Mouse (Mus musculus) megakaryocyte-erythroid progenitor cell, adult 5 weeks (primary cell): ENCODE data around the gene Hist1h3g. TPM values are rescaled to one million over a fixed set of nuclear protein-coding genes. Genes with fewer than 3 reads are reported as not detected.

Experiments
- polyA plus RNA-seq: library from polyadenylated mRNA; stranded (reverse); fragments of >175 nt; gene quantifications from 2 replicates; pipeline ENCODE4 v1.2.3, GENCODE M21; 2012

Hist1h3g gene
- polyA plus RNA-seq, 1 experiment, result 19.0 TPM

Other genes starting within 250 kb of the Hist1h3g start
- 0.45 and 1.00 TPM in 2 replicates for gene Zfp322a, start 166.2 kb upstream of the Hist1h3g start, polyA plus RNA-seq
- 10.5 and 13.8 TPM in 2 replicates for gene Abt1, start 111.6 kb upstream of the Hist1h3g start, polyA plus RNA-seq
- gene Btn1a1, start 69.5 kb upstream of the Hist1h3g start, polyA plus RNA-seq, result not detected in 2 replicates
- not detected in 2 replicates for gene Btn2a2, start 46.6 kb upstream of the Hist1h3g start, polyA plus RNA-seq
- 33.5 and 38.6 TPM in 2 replicates for gene Hist1h4h, start 4.4 kb upstream of the Hist1h3g start, polyA plus RNA-seq
- 81.4 and 86.9 TPM in 2 replicates for gene Hist1h2af, start 1.5 kb upstream of the Hist1h3g start, polyA plus RNA-seq
- 2.5 and 3.3 TPM in 2 replicates for gene Hist1h2bh, start 8.0 kb downstream of the Hist1h3g start, polyA plus RNA-seq
- 5.5 and 6.8 TPM in 2 replicates for gene Hist1h3f, start 8.6 kb downstream of the Hist1h3g start, polyA plus RNA-seq
- 13.2 and 18.3 TPM in 2 replicates for gene Hist1h4f, start 16.2 kb downstream of the Hist1h3g start, polyA plus RNA-seq
- gene Hist1h1d, start 17.8 kb downstream of the Hist1h3g start, polyA plus RNA-seq, result 0.77 and 1.7 TPM in 2 replicates
- 18.9 and 21.1 TPM in 2 replicates for gene Hist1h3e, start 26.9 kb downstream of the Hist1h3g start, polyA plus RNA-seq
- 16.2 and 16.7 TPM in 2 replicates for gene Hist1h2ae, start 35.8 kb downstream of the Hist1h3g start, polyA plus RNA-seq
- 46.4 and 66.4 TPM in 2 replicates for gene Hist1h2bg, start 36.0 kb downstream of the Hist1h3g start, polyA plus RNA-seq
- 3.1 and 11.2 TPM in 2 replicates for gene Hist1h2bf, start 38.8 kb downstream of the Hist1h3g start, polyA plus RNA-seq
- gene Hist1h2ad, start 39.0 kb downstream of the Hist1h3g start, polyA plus RNA-seq, result 5.5 and 5.7 TPM in 2 replicates
- gene Hist1h3d, start 40.3 kb downstream of the Hist1h3g start, polyA plus RNA-seq, result 6.4 and 7.1 TPM in 2 replicates
- gene Hist1h4d, start 46.2 kb downstream of the Hist1h3g start, polyA plus RNA-seq, result 9.9 and 17.2 TPM in 2 replicates
- 0.79 and 1.1 TPM in 2 replicates for gene Hist1h2be, start 85.7 kb downstream of the Hist1h3g start, polyA plus RNA-seq
- gene Hist1h1e, start 87.1 kb downstream of the Hist1h3g start, polyA plus RNA-seq, result 9.0 and 14.7 TPM in 2 replicates
- 7.2 TPM in 2 replicates for gene Hist1h2ac, start 148.5 kb downstream of the Hist1h3g start, polyA plus RNA-seq
- gene Hist1h2bc, start 148.8 kb downstream of the Hist1h3g start, polyA plus RNA-seq, result 66.3 and 70.6 TPM in 2 replicates
- gene Hist1h1t, start 160.4 kb downstream of the Hist1h3g start, polyA plus RNA-seq, result 0.27 TPM in 1 of 2 replicates, not detected in the other
- 4.5 and 10.6 TPM in 2 replicates for gene Hist1h4c, start 163.0 kb downstream of the Hist1h3g start, polyA plus RNA-seq
- 8.0 and 15.2 TPM in 2 replicates for gene Hfe, start 175.4 kb downstream of the Hist1h3g start, polyA plus RNA-seq
- 100 and 116 TPM in 2 replicates for gene Hist1h1c, start 203.4 kb downstream of the Hist1h3g start, polyA plus RNA-seq
- gene Hist1h3c, start 210.2 kb downstream of the Hist1h3g start, polyA plus RNA-seq, result 20.1 and 23.0 TPM in 2 replicates
- gene Hist1h2bb, start 211.3 kb downstream of the Hist1h3g start, polyA plus RNA-seq, result 11.2 and 22.3 TPM in 2 replicates
- 17.6 and 35.4 TPM in 2 replicates for gene Hist1h2ab, start 215.7 kb downstream of the Hist1h3g start, polyA plus RNA-seq
- 9.2 and 14.4 TPM in 2 replicates for gene Hist1h3b, start 216.8 kb downstream of the Hist1h3g start, polyA plus RNA-seq
- 13.8 and 16.1 TPM in 2 replicates for gene Hist1h4b, start 221.6 kb downstream of the Hist1h3g start, polyA plus RNA-seq
- gene Hist1h4a, start 225.8 kb downstream of the Hist1h3g start, polyA plus RNA-seq, result 16.8 and 23.1 TPM in 2 replicates
- 21.7 and 27.6 TPM in 2 replicates for gene Hist1h3a, start 227.0 kb downstream of the Hist1h3g start, polyA plus RNA-seq
- 1.2 and 3.7 TPM in 2 replicates for gene Hist1h1a, start 228.2 kb downstream of the Hist1h3g start, polyA plus RNA-seq
- 0.08 TPM in 1 of 2 replicates, not detected in the other for gene Trim38, start 234.5 kb downstream of the Hist1h3g start, polyA plus RNA-seq